ENCODE assay signal across 12 mouse cellular contexts in the genomic region with DNA sequence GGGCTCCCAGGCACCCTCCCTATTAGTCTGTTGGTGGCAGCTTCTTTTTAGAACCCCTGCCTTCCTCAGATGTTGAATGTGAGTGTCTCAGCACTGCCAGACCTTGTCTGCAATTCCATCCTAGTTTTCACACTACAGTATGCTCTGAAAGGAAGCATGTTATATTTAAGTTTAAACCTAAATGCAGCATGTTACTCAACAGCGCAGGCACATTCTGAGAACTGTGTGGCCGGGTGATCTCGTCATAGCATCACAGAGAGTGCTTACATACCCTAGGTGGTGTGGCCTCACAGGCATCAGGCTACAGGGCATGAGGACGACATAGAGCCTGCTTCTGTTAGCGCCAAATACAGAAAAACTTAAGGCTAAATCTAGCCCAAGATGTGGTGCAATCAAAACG.
"Had no signal": no experiment of that assay in that cellular context is flagged by ENCODE, and none has a peak within 500 bp of the region (broad histone marks: within the 10 kb centered on the region; RNA-seq: fewer than 3 reads in every experiment).

No protein-coding gene starts in this region.

- H3K4me2 ChIP-seq: limb, embryonic 12.5 days; liver, embryonic 15.5 days; lung, embryonic 14.5 days; midbrain, embryonic 12.5 days had no signal

- H3K27me3 ChIP-seq: limb, embryonic 12.5 days; liver, embryonic 15.5 days; midbrain, embryonic 12.5 days had no signal

- DNase-seq: kidney, adult 11 months; kidney, postnatal 10 days; kidney, postnatal 4 days; lung, embryonic 14.5 days; lung, postnatal 10 days; lung, postnatal 4 days; thymus, adult 18-20 months; thymus, postnatal 14 days had no signal

- H3K9me3 ChIP-seq: limb, embryonic 12.5 days; liver, embryonic 15.5 days; midbrain, embryonic 12.5 days had no signal

- H3K9ac ChIP-seq: limb, embryonic 12.5 days; liver, embryonic 15.5 days; lung, embryonic 14.5 days; midbrain, embryonic 12.5 days had no signal

- H3K4me3 ChIP-seq: limb, embryonic 12.5 days; liver, embryonic 15.5 days; midbrain, embryonic 12.5 days had no signal

- H3K27ac ChIP-seq: limb, embryonic 12.5 days; liver, embryonic 15.5 days; stomach, postnatal 0 days had no signal

- H3K36me3 ChIP-seq: limb, embryonic 12.5 days had no signal
